Mouse (Mus musculus) heart, adult 2 months (tissue): Measurements from ENCODE around the gene Zfp710.

Experiments
- CTCF ChIP-seq: fragments of 200-600 bp; IDR thresholded peaks from 2 replicates; pipeline ENCODE4 v1.8.1; 2022; ENCODE audit warnings: antibody characterized with exemption, mild to moderate bottlenecking, moderate library complexity
- POLR2A ChIP-seq: fragments of 200-500 bp; IDR thresholded peaks from 2 replicates; pipeline ENCODE4 v1.6.1; 2011; ENCODE audit warnings: mild to moderate bottlenecking, low read depth, low read length, control low read depth; ENCODE audit not compliant: insufficient read depth

DNA sequence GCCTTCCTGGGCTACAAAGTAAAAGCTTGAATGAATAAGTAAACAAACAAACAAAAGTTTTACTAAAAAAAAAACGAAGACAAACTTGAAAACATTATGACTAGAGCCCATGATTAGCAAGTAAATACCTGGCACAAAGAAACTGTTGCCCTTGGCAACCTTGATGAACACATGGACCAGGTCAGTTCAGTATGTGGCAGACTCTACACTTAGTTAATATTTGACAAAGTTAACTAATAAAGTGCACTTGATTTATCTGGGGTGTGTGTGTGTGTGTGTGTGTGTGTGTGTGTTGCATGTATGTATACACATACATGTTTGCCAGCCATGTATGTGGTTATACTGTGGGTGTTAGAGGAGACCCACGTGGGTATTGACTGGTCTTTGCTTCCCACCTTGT, 25.1 kb downstream of the Zfp710 start:
- no peak for TF ChIP-seq POLR2A
- TF ChIP-seq CTCF, result no peak
